9 mouse cellular contexts compared by ENCODE assay signal in the genomic region with DNA sequence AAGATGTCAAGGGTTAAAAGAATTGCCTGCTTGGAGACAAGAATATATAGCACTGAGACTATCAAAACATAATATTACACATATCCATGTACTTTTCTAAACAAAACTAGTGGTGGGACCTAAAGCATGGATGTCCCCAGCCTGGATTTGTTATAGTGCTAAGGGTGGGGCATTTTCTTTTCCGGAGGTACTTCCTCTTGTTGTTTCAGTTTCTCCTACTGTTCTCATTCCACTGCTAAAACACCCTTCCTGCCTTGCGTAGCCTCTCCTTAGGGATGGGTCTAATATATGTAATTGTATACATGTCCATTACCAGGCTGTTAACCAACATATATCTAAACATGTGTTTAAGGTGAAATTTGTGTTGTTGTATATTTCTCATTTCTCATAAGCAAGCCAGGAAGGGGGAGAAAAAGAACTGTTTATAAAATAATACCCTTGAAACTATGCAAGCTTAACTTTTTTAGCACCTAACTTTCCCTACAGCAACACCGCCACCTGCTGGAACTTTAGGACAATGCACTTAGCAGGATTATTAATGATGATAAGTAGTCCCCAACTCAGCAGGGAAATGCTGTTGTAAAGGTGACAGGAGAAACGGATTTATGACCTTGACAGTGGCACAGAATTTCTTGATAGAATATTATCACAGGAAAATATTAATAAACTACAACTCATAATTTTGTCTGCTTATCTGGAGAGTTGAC. TPM values are rescaled to one million over a fixed set of nuclear protein-coding genes. Genes with fewer than 3 reads are reported as not detected.
DNase-seq lines count a peak whose midpoint lies in the region; ATAC-seq and TF ChIP-seq lines count a peak whose summit lies in the region.
"Had no signal": no experiment of that assay in that cellular context is flagged by ENCODE, and none has a peak within 500 bp of the region (broad histone marks: within the 10 kb centered on the region; RNA-seq: fewer than 3 reads in every experiment).

No protein-coding gene starts in this region.

- DNase-seq in forebrain, embryonic 10.5 days (ENCODE audit: extremely low spot score, low spot score) = peak; percentile 45
- DNase-seq in c-Kit-positive CD71-positive TER-119-positive erythroid progenitor cells, embryonic 14.5 days (ENCODE audit: low spot score) = peak; percentile 50
- peak; percentile 45 for DNase-seq in gastrocnemius, postnatal 14 days
- peak; percentile 66 for DNase-seq in layer of hippocampus, adult 11-12 months (ENCODE audit: low spot score)
- peak; percentile 79 for DNase-seq in lung, postnatal 14 days
- peak; percentile 28 for DNase-seq in right cerebral cortex, postnatal 25 days

- H3K27ac ChIP-seq in forebrain, embryonic 10.5 days = no peak overlapping the region
- no peak overlapping the region for H3K27ac ChIP-seq in forebrain, embryonic 16.5 days (ENCODE audit: low read length)
- no peak overlapping the region for H3K27ac ChIP-seq in ES-Bruce4 (ENCODE audit: insufficient read depth, low read length)
- H3K27ac ChIP-seq: limb, embryonic 13.5 days had no signal

- WGBS in forebrain, embryonic 10.5 days = 31% methylated on average over 4 of the region's 4 CpGs
- 28% methylated on average over 4 of the region's 4 CpGs for WGBS in forebrain, embryonic 16.5 days

- no peak for TF ChIP-seq EP300 in ES-Bruce4 (IDR thresholded peaks at IDR 0.05; ENCODE audit: insufficient read depth, low read depth, low read length)

- no peak overlapping the region for H3K4me2 ChIP-seq in forebrain, embryonic 16.5 days (ENCODE audit: low read length)
- H3K4me2 ChIP-seq: limb, embryonic 13.5 days had no signal

- no peak for ATAC-seq in forebrain, embryonic 16.5 days

- peaks cover 7% of the 10 kb centered on the region for H3K4me1 ChIP-seq in forebrain, embryonic 10.5 days
- no peaks in the 10 kb centered on the region for H3K4me1 ChIP-seq in forebrain, embryonic 16.5 days (replicated peaks; ENCODE audit: control insufficient read depth, insufficient read depth, low read length)
- no peaks in the 10 kb centered on the region for H3K4me1 ChIP-seq in ES-Bruce4 (ENCODE audit: control insufficient read depth, insufficient read depth, low read length)
- H3K4me1 ChIP-seq: limb, embryonic 13.5 days had no signal

- H3K27me3 ChIP-seq in forebrain, embryonic 10.5 days (ENCODE audit: poor library complexity, severe bottlenecking) = no peaks in the 10 kb centered on the region
- no peaks in the 10 kb centered on the region for H3K27me3 ChIP-seq in forebrain, embryonic 16.5 days (replicated peaks; ENCODE audit: control insufficient read depth, insufficient read depth, low read length)
- no peaks in the 10 kb centered on the region for H3K27me3 ChIP-seq in ES-Bruce4 (ENCODE audit: control insufficient read depth, insufficient read depth, low read length, poor library complexity, severe bottlenecking)
- H3K27me3 ChIP-seq: limb, embryonic 13.5 days had no signal

- intact Hi-C loops in gastrocnemius, postnatal 14 days (cut with DNase I; ENCODE audit: low total_unique reads) = loop anchor here (5.0 kb wide), 1 partner anchor 358 kb away; no protein-coding TSS in a partner anchor

- no peaks in the 10 kb centered on the region for H3K36me3 ChIP-seq in forebrain, embryonic 10.5 days (replicated peaks)
- H3K36me3 ChIP-seq in forebrain, embryonic 16.5 days (ENCODE audit: control insufficient read depth, insufficient read depth) = no peaks in the 10 kb centered on the region
- no peaks in the 10 kb centered on the region for H3K36me3 ChIP-seq in ES-Bruce4 (ENCODE audit: control insufficient read depth, insufficient read depth, low read length, poor library complexity, severe bottlenecking)
- H3K36me3 ChIP-seq: limb, embryonic 13.5 days had no signal

- no peaks in the 10 kb centered on the region for H3K9me3 ChIP-seq in forebrain, embryonic 10.5 days
- H3K9me3 ChIP-seq in forebrain, embryonic 16.5 days (ENCODE audit: control insufficient read depth, low read length) = no peaks in the 10 kb centered on the region
- H3K9me3 ChIP-seq in ES-Bruce4 (replicated peaks; ENCODE audit: control insufficient read depth, insufficient read depth, low read length, poor library complexity, severe bottlenecking) = no peaks in the 10 kb centered on the region
- H3K9me3 ChIP-seq: limb, embryonic 13.5 days had no signal

- no peak for TF ChIP-seq POLR2A in ES-Bruce4 (IDR thresholded peaks at IDR 0.05; ENCODE audit: insufficient read depth, low read length)

- no peak overlapping the region for H3K9ac ChIP-seq in forebrain, embryonic 16.5 days (replicated peaks; ENCODE audit: low read depth, low read length)
- no peak overlapping the region for H3K9ac ChIP-seq in ES-Bruce4 (ENCODE audit: low read depth, poor library complexity, severe bottlenecking)
- H3K9ac ChIP-seq: limb, embryonic 13.5 days had no signal

- no peak overlapping the region for H3K4me3 ChIP-seq in forebrain, embryonic 10.5 days
- H3K4me3 ChIP-seq in forebrain, embryonic 16.5 days (replicated peaks; ENCODE audit: low read length) = no peak overlapping the region
- H3K4me3 ChIP-seq in ES-Bruce4 (ENCODE audit: low read depth, low read length) = no peak overlapping the region
- H3K4me3 ChIP-seq: limb, embryonic 13.5 days had no signal

- TF ChIP-seq CTCF in ES-Bruce4 (IDR thresholded peaks at IDR 0.05; ENCODE audit: low read depth, low read length) = peak; percentile 24

RNA-seq across cellular contexts. Expression of a gene that starts 41.9 kb away (rescaled TPM):
- polyA plus RNA-seq in forebrain, embryonic 10.5 days (2016; fragmentation: Nextera tagmentation; extraction: Ambion mirVana) = not detected in 2 replicates
- 0.13 TPM in 1 of 2 replicates, not detected in the other for polyA plus RNA-seq in forebrain, embryonic 16.5 days (2015; fragmentation: Nextera tagmentation; extraction: Ambion mirVana)
- polyA plus RNA-seq in ES-Bruce4 (2011; ENCODE audit: insufficient read depth, insufficient read length, low read depth, missing spikeins) = not detected in 2 replicates
- total RNA-seq in gastrocnemius, postnatal 14 days (2021) = under 1 TPM in 1 of 2 experiments, not detected in 1; 0.04 TPM

Comparison
In these comparisons a context has a peak if more than half of its experiments do, and no peak if none do; other contexts are left out.
1. DNase-seq: peak in every context shown above with its lines; median percentile 79 in lung, postnatal 14 days; 66 in layer of hippocampus, adult 11-12 months; 50 in c-Kit-positive CD71-positive TER-119-positive erythroid progenitor cells, embryonic 14.5 days; 45 in forebrain, embryonic 10.5 days; 45 in gastrocnemius, postnatal 14 days; 28 in right cerebral cortex, postnatal 25 days.